Mouse (Mus musculus): ENCODE results near the gene Plcl1.

DNA sequence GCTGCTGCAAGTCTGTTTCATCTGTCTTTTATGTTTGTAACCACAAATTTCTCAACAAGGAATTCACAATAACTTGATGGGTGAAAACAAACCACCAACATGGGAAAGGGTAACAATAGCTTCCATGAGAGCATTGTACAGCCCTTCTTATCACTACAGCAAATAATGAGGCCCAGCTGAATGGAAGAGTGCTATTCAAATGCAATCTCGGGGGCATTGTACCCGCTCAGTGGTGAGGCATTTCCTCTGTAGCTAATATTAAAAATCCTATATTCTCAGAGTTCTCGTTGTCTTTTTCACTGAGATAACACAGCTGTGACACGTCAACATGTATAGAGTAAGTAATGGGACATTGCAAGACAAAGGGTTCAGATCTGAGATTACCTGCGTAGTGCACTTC lies 356.6 kb downstream of the Plcl1 start:
- no peak for TF ChIP-seq SRF (IDR thresholded peaks at IDR 0.05; ENCODE audit: control insufficient read depth, insufficient read length, low read depth)
- TF ChIP-seq POLR2A (IDR thresholded peaks at IDR 0.05; ENCODE audit: insufficient read length, low read depth): no peak
